Mouse (Mus musculus): Measurements from ENCODE around the gene Grk6.
"Not testable (repeated sequence)": the region's sequence is repeated elsewhere in the genome, so short reads cannot be mapped to it uniquely, and the experiment has no call there.

Gene Grk6

DNA sequence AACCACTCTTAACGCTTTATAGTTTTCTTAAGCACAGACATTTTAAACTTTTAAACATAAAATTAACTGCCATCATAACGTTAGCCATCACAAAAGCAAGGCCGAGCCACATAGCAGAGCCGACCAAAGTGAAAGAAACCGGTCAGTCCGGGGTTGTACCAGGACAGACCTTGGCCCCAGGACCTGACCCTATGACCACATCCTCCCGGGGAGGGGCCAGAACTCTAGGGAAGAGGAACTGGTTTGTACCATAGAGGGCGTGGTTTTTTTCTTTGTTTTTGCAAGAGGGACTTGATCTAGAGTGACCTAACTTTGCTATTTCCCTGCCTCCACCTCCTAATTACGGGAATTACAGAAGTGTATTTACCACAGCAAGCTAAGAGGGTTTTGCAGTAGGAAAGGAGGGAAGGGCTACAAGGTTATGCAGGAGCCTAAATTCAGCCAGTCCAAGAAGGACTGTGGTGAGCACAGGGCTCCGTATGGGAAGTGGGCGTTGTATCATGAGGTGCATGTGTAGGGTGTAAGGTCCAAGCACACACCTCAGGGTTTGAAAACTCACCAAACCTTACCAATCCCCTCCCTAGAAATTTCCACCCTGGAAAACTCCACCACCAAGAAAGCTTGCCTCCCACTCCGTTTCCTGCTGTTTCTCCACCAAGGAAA, 15.5 kb upstream of the Grk6 start:
- no peak for DNase-seq

DNA sequence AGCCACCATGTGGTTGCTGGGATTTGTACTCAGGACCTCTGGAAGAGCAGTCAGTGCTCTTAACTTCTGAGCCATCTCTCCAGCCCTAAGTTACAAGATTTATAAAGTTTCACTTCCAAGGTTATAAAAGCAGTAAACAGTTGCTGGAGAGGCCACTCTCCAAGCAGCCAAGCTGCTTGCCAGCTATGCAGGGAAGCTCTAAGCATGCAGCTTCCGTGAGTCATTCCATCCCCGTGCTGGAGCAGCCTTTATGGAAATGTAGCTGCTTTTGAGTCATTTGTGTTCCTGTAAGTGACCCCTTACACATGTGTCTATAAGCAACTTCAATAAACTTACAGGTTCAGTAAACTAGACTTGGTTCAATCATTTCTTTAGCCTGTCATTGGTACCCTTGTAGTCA, 14.3 kb upstream of the Grk6 start:
- DNase-seq: no peak

DNA sequence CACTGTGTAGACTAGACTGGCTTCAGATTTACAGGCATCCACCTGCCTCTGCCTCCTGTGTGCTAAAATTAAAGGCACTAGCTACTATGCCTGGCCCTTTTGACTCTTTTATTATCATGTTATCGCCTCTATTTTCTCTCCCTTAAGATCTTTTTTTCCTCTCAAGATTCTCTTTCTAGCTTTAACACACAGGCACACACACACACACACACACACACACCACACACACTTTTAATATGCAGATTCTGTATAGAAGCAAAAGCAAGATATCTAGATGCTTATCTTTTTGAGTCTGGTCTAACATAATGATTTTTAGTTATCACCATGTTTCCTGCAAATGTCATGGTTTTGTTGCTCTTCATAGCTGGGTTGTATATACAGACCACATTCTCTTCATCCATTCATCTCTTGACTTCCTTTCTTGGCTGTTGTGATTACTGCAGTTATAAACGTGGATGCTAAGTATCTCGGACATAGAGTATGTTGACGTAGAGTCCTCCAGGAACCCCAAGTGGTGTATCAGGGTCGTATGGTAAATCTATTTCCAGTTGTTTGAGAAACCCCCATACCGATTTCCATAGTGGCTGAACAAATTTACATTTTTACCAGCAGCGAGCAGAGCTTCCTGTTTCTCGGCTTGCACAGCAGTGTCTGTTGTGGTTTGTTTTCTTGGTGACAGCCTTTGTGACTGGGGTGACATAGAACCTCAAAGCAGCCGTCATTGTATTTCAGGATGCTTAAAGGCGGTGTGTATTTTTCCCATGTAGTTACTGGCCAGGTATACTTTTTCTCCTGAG, 12.8 kb upstream of the Grk6 start:
- DNase-seq: no peak

DNA sequence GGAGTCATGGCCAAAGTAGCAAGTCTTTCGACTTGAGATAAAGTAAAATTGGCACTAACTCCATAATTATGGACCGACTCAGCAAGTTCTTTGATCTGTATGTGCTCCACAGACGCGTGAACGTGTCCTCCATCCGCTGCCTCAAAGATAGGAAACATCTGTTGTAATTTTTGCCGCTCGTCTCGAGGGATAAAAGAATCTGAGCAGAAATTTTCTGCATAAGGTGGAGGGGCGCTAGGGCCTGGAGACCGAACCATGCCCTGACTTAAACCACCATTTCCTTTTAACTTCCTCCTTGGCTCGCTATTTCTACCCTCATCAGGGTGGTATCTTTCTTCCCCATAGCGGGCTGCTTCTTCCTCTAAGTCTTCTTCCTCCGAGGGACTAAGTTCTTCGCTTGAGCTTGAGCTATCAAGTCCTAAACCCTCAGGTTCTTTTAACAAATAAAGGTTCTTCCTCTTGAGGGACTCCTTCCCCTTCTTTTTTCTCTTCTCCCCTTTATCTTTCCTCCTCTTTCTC, 7.7 kb upstream of the Grk6 start:
- not testable (repeated sequence) for DNase-seq

DNA sequence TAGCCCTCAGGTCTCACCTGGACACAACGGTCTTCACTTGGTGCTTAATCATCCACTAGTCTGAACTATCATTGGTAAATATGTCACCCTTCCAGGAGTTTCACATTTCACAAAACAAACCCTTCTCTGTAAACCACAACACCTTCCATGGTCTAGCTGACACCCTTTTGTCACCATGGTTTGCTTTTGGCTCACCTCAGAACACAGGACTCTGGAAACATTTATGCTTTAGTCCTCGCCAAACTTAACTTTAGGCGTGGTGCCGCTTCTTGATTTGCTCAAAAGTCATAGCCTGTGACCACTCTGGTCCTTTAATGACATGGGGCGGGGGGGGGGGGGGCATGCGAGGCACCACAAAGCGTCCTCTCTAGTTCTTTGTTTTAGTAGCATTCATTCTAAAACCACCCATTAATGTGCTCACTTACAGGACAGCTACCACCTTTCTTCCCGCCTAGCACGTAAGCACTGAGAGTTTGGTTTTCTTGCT, 1.0 kb upstream of the Grk6 start:
- no peak for DNase-seq

DNA sequence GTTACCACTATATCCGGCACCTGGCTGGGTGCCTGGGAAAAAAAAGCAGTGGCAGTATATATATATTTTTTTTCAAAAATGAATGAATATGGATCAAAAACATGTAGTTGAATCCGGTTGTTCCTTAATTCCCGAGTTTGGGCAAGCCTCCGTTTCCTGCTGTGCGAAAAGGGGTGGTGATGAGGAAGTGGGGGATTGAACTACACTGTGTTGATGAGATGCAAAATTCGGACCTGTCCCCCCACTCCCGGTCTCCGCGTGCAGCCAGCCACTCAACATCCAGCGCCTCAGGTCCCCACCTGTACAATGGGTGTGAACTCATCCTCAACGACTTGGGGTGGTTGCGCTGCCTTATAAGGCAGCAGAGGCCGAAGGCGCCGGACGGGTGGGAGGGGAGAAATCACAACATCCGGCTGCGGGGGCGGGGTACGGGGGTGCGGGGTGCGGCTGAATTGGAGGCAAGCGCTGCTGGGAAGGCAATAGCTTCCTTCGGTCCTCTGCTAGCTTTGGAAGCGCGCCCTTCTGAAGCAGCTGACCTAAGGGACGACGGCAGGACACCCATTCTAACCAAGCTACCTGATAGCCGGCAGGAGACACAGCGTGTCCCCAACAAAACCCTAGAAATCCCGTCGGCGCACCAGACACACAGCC, 461 bp upstream of the Grk6 start:
- DNase-seq: peak; percentile 79

DNA sequence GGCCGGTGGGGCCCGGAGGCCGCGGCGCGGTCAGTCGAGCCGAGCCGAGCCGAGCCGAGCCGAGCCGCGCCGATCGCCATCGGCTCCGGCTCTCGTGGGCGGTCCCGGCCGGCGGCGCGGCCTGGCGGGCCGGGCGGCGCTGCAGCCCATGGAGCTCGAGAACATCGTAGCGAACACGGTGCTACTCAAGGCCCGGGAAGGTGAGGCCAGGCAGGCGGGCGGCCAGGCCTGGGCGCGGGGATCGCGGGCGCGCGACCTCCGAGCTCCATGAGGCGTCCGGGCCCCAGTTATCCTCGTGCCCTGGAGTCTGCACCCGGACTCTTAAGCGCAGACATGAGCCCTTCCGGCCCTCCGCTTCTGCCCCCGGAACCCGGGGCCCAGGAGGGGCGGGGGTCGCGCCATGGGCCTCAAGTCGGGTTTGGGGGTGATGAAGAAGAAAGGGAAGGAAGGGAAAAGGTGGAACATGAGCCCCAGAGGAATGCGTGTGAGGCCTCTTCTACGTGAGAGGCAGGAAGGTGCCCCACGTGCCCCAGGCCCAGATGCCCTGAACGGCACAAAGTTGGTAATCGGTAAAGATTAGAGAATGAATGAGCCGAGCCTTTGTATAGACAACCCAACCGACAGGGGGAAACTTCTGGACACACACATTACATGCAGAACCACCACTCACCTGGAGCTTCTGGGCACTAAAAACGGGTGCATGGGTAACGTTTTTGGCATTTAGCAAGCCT, 654 bp downstream of the Grk6 start:
- DNase-seq: no peak

DNA sequence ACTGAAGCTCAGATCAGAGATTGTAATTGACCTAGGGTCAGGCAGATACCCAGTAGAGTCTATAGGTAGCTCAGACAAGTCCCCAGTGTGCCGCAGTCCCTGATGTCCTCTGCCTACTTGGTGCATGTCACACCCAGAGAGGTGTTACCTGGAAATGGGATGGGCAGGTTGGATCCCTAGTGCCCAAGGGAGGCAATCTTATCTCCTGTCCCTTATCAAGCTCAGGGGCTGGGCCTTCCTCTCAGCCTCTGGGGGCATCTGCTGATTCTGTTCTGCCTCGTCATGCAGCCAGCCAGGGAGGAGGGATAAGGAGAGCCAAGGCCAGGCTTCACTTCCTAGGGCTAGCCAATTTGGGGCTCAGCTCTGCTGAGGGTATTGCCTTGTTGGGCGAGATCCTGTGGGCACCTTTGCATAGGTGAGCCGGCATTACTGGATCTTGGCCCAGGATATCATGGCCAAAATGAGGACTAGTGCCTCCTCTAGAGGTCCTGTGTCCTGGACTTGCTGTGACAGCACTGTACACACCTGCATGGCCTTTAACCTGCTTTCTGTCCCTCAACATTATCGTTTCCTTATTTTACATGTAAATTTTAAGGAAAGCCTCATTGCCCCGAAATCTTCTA, 1.7 kb downstream of the Grk6 start:
- no peak for DNase-seq

DNA sequence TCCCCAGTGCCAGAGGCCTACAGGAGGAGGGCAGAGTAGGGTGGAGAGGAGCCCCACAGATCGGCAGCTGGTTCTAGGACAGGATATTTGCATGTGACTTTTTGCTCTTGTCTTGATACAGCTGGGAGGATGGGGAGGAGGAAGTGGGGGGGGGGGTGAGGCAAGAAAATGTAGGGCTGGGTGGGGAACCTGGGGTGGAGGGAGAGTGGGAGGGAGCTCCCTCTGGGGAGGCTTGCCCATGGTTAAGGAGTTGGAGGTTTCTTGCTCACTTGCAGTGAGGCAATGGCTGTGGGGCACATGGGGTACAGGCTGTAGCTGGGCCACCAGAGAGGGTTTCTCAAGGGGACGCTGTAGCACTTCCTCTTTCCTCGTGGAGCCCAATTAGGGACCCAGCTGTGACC, 2.7 kb downstream of the Grk6 start:
- no peak for DNase-seq

DNA sequence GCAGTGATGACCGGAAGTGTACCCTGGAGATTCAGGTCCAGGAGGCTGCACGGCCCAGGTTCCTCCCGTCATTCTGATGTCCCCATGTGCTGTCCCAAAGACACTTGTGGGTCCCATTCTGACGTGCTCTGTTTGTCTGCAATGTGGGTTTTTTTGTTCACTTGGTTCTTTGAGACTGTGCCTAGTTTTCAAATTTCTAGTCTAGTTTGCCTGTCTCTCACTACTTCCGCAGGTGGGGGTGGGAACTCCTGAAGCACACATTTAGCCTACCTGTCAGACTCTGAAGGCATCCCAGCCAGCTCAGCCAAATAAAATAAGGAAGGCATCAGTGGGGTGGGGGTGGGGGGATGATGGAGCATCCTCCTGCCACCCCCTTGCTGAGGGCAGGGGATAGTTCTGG, 3.3 kb downstream of the Grk6 start:
- no peak for DNase-seq

DNA sequence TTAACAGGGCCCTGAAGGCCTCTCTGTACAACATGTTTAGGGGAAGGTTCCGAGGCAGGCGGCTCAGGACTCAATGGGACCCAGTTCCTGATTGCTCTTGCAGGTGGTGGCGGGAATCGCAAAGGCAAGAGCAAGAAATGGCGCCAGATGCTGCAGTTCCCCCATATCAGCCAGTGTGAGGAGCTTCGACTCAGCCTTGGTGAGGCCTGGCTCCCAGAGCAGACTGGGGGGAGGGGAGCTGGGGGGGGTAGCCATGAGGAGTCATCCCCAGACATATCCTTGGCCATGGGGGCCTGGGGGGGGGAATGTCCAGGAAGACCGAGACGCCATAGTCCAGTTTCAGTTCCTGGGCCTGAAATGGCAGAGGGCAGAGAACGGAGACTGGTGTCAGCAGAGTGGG, 4.3 kb downstream of the Grk6 start:
- DNase-seq: no peak

DNA sequence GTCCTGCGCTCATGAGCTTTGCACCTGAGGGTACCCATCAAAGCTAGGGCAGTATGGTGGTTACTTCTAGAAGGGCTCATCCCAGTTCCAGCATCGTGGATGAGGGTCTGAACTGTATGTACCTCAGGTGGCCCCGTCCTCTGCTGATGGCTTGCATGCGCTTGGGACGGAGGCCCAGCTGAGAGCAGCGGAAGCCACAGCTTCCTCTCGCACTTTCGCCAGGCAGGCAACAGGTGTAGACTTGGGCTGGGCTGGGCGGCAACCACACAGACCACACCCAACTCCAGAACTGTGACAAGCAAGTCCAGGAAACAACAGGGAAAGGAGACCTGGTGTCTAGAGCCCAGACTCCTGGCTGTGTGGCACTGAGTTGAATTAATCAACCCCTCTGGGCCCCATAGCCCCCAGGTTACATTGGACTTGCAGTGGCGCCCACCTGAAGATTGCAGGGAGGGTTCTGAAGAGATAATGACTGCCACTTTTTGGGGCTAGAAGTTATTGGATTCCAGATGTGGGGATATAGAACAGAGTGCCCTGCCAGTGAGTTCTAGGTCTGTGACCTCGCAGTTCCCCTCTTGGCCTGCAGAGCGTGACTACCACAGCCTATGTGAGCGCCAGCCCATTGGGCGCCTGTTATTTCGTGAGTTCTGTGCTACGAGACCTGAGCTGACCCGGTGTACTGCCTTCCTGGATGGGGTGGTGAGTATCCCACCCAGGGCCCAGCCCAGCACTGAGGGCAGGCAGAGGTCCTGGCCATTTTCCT, 5.0 kb downstream of the Grk6 start:
- DNase-seq: no peak

DNA sequence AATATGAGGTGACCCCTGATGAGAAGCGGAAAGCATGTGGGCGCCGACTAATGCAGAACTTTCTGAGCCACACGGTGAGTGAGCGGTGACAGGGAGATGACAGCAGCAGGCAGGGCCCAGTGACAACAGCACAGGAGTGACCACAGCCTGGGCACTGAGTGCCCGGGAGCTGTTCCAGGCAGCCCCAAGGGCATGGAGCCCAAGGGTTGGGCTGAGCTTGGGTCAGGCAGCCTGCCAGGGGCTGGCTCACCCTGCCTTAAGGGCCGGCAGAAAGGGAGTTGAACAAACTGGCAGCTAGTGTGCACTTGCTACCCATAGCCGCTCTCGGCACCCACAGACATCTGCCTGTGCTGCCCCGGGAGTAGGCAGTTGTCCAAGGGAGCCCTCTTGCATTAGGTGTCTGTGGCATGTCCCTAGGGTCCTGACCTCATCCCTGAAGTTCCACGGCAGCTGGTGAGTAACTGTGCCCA, 5.7 kb downstream of the Grk6 start:
- DNase-seq: no peak

DNA sequence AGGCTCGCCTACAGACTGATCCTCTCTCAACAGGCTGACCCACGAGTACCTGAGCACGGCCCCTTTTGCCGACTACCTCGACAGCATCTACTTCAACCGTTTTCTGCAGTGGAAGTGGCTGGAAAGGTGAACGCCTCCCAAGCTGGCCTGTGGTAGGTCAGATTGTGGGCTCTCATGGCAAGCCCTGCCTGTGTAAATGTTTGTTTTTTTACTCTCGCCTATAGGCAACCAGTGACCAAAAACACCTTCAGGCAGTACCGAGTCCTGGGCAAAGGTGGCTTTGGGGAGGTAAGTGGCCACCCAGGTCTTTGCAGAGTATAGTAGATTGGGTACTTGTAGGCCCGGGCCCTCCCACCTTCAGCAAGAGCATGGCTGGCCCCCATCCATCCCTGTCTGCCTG, 6.4 kb downstream of the Grk6 start:
- DNase-seq: no peak

DNA sequence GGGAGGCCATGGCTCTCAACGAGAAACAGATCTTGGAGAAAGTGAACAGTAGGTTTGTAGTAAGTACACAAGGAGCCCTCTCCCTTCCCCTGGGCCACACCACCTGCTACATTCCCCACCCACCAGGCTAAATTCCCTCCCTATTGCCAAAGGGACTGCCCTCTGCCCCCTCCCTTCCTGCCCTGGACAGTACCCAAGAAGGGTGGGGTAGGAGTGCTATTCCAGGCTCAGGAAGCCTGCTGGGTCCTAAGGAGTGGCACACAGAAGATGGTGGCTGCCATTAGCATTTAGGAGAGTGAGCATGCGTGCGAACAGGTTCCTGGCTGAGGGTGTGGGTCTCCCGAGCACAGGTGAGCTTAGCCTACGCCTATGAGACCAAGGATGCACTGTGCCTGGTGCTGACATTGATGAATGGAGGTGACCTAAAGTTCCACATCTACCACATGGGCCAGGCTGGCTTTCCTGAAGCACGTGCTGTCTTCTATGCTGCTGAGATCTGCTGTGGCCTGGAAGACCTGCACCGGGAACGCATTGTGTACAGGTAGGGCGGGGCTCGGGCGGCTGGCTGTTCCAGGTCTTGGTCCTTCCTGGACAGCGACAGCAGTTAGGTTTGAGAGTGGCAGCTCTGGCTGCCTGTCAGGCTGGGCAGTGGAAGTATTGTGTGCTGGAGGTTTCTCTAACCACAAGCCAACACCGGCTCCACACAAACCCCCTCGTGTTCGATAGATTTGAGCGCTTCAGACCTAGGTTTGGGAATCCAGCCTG, 7.1 kb downstream of the Grk6 start:
- no peak for DNase-seq

DNA sequence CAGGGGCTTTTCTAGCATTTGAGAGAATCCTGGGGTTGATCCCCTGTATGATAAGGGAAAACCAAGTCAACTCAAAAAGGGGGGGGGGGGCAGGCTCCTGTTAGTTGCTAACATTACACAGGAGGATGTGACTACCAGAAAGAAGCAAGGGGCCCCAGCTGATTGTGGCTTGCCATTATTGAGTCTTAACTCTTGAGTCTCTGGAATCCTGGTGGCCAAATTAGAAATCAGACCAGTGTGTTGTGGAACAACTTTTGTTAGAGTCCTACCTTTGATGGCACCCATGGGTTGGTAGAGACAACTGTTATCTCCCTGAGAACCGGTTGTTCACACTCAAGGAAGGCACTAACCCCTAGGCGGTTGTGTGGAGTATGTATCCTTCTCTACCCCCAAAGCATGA, 18.1 kb downstream of the Grk6 start:
- DNase-seq: no peak

DNA sequence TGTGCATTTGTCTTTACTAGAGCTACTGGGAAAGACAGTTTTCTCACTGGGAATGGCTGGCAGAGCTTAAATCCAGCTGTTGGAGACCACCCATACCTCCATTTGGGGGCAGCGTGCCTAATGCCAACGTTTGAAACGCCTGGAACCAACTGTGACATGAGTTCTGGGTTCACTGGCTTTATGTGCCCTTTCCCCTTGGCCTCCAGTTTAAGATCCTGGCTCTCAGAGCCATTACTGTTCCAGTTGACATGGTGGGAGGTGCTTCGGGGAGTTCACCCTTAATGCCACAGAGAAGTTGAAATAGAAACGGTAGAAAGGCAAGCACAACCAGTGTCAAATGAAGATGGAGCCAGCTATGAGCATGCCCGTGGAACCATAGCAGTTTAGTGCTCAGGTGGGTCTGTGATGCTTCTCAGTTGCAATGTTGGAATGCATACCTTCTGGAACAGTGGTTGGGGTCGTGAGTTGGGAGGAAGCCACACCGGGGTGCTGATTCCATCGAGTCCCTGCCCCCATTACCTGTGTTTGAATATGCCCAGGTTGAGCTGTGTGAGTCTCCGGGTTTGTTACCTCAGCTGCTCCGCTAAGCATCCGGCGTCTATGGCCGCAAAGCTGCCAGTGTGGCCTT, 18.6 kb downstream of the Grk6 start:
- no peak for DNase-seq

DNA sequence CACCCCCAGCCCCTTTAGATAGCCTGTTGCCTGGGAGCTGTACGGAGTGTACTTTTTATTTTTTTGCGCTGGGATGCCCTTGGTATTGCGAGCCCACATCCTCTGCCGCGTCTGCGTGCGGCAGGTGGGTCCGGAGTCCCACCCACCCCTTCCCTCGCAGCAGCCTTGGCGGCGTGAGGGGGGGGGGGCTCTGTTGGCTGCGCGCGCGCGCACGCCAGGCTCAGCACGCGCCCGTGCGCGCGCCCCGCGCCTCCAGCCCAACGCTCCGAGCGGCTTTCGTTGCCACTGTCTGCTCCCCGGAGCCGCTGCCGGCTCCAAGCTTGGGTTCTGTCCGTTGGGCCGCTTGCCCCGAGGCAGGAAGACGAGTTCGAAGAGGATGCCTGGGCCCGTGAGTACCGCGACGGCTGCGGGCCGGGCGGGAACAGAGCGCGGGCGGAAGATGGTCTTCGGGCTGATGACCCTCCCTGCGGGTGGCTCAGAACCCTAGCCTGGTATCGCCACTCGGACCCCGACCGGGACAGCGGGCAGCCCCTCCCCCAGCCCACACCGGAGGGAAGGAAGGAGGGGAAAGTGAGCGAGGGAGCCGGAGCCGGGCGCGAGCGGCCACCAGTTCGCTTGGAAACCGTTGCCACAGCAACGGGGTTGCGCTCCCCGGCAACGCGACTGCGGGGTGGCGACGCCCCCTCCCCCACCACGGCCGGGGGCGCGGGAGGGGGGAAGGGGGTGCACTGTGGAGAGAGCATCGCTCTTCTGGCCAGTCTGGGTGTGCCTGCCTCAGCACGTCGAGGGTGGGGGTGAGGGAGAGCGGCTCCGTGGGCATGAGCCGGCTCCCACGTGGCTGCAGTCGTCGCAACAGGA, 19.4 kb downstream of the Grk6 start, which contains the start of gene Prr7:
Gene Prr7 (plus strand): TSS at position 241 of the 858 bp plus-strand sequence.
- no peak for DNase-seq

DNA sequence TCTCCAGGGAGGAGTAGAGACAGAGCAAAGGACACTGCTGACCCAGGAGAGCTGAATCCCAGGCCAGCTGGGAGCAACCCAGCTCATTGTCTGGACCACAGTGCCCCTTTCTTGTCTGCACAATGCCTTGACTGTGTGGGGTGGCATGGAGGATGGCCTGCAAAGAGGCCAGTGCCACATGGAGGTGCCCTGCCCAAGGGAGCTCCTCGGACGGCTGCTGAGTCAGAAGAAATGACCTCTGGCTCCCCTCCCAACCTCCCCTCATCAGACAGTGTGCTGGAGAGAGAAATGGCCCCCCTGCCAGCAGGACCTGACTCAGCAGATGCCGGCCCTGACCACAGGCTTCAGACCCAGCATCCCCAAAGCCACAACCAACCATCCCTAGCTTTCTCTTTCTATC, 20.3 kb downstream of the Grk6 start:
- DNase-seq: no peak
